In the genomic region with DNA sequence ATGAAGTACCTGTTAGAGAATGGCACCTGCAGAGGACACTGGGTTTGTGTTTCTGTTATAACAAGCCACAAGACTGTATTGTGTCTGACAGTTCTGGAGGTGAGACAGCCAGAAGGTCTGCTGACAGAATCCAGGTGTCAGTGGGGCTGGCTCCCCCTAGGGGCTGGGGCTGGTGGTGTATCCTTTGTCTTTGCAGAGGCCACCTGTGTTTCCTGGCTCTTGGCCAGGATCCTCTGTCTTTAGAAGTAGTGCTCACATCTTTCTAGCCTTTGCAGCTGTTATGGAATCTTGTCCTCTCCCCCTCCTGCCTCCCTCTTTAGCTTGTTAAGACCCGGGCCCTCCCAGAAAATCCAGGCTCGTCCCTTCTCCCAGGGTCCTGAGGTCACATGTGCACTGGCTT, we compare ENCODE assay signal across 8 mouse cellular contexts. TPM values are rescaled to one million over a fixed set of nuclear protein-coding genes. Genes with fewer than 3 reads are reported as not detected.
DNase-seq lines count a peak whose midpoint lies in the region; ATAC-seq and TF ChIP-seq lines count a peak whose summit lies in the region.

No protein-coding gene starts in this region.

- no peaks in the 10 kb centered on the region for H3K27me3 ChIP-seq in forebrain, embryonic 15.5 days

- no peaks in the 10 kb centered on the region for H3K9me3 ChIP-seq in forebrain, embryonic 15.5 days

- H3K9ac ChIP-seq in forebrain, embryonic 15.5 days (replicated peaks), result no peak overlapping the region

- peaks cover 21% of the 10 kb centered on the region for H3K36me3 ChIP-seq in forebrain, embryonic 15.5 days

- 19% methylated on average over 2 of the region's 2 CpGs for WGBS in forebrain, embryonic 15.5 days

- H3K4me3 ChIP-seq in bone marrow macrophage, adult 2 months (ENCODE audit: insufficient read depth, low read length), result no peak overlapping the region
- no peak overlapping the region for H3K4me3 ChIP-seq in forebrain, embryonic 15.5 days

- no peak for TF ChIP-seq POLR2A in bone marrow macrophage, adult 2 months (IDR thresholded peaks at IDR 0.05; ENCODE audit: borderline replicate concordance, low read depth, low read length)

- DNase-seq in heart, adult 11 months, result peak; percentile 77
- no peak for DNase-seq in heart, adult 9 months (ENCODE audit: low spot score in 2 of 2)
- DNase-seq in CD4-positive helper T cell, adult 2 months (ENCODE audit: low read depth, low spot score), result peak; percentile 87
- peak; percentile 80 to 89 for DNase-seq in kidney, postnatal 36 days
- DNase-seq in mesoderm, embryonic 11.5 days (ENCODE audit: low read depth, low spot score), result peak; percentile 69
- DNase-seq in thymus, postnatal 14 days, result peak; percentile 94

- peak; percentile 39; the same call in 1 of the 2 replicates for TF ChIP-seq CTCF in bone marrow macrophage, adult 2 months (IDR thresholded peaks at IDR 0.05; ENCODE audit: low read depth, low read length)

- H3K27ac ChIP-seq in bone marrow macrophage, adult 2 months (ENCODE audit: insufficient read depth, low read depth, low read length), result no peak overlapping the region
- peak overlapping the region; percentile 54 for H3K27ac ChIP-seq in forebrain, embryonic 15.5 days (replicated peaks)

- H3K4me1 ChIP-seq in bone marrow macrophage, adult 2 months (ENCODE audit: control insufficient read depth, insufficient read depth, low read length), result peaks cover 4% of the 10 kb centered on the region; the same call in 1 of the 2 replicates
- H3K4me1 ChIP-seq in forebrain, embryonic 15.5 days, result peaks cover 10% of the 10 kb centered on the region

- peak; percentile 53 for ATAC-seq in forebrain, embryonic 15.5 days (replicated peaks)

- H3K4me2 ChIP-seq in forebrain, embryonic 15.5 days (replicated peaks), result no peak overlapping the region

RNA-seq across cellular contexts. Expression of a gene that starts 16.2 kb away (rescaled TPM):
- 0.32 and 0.79 TPM in 2 replicates for polyA plus RNA-seq in bone marrow macrophage, adult 2 months (2012; ENCODE audit: insufficient read depth, insufficient read length, missing spikeins)
- polyA plus RNA-seq in forebrain, embryonic 15.5 days (2015; fragmentation: Nextera tagmentation; extraction: Ambion mirVana), result 2.7 TPM in 2 replicates

RNA-seq across cellular contexts. Expression of a gene that starts 53.2 kb away (rescaled TPM):
- not detected in 2 replicates for polyA plus RNA-seq in bone marrow macrophage, adult 2 months (2012; ENCODE audit: insufficient read depth, insufficient read length, missing spikeins)
- polyA plus RNA-seq in forebrain, embryonic 15.5 days (2015; fragmentation: Nextera tagmentation; extraction: Ambion mirVana), result not detected in 2 replicates

Comparison
In these comparisons a context has a peak if more than half of its experiments do, and no peak if none do; other contexts are left out.
1. DNase-seq: peak in heart, adult 11 months (single experiment), CD4-positive helper T cell, adult 2 months (single experiment), kidney, postnatal 36 days (2 of 2), mesoderm, embryonic 11.5 days (single experiment) and thymus, postnatal 14 days (single experiment); none in heart, adult 9 months (0 of 2).